Mouse (Mus musculus): ENCODE data around the gene Ctnnbip1.

DNA sequence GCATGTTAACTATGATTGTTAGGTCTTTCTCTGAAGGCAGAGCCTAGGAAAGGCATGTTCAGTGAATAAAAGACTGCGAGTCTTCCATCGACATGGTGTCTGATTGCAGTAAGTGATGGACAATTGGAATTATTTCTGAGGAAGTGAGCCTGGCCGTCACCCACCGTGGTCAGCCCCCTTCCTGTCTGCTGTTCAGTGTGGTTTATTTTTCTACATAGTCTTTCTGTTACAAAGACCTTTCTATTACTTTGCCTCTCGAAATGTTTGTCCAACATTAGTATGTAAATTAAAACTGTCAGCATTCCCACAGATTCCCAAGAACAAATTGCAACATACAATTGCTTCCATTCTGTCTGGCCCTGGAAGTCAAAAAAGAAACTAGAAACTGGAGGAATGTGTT lies 18.2 kb upstream of the Ctnnbip1 start:
- TF ChIP-seq CTCF (IDR thresholded peaks at IDR 0.05; ENCODE audit: extremely low read depth, insufficient read length, insufficient replicate concordance, low read depth, low read length) (no peak), POLR2A (IDR thresholded peaks at IDR 0.05; ENCODE audit: low read depth, low read length) (no peak)

Data from small intestine, adult 2 months (tissue).